Mouse (Mus musculus): ENCODE results near the gene Gm20388. TPM values are rescaled to one million over a fixed set of nuclear protein-coding genes. Genes with fewer than 3 reads are reported as not detected.

Gene Gm20388
- total RNA-seq, 1 experiment = 27.0 TPM

- Histone ChIP-seq H3K9me3 (ENCODE audit: control insufficient read depth, insufficient read depth, low read depth, low read length) (no peaks in the 10 kb centered on the region), H3K9ac (ENCODE audit: insufficient read depth, low read depth, low read length, poor library complexity, severe bottlenecking) (no peak overlapping the region), H3K4me1 (ENCODE audit: control insufficient read depth in 2 of 2, insufficient read depth in 2 of 2, low read length in 2 of 2, poor library complexity in 1 of 2) (peaks cover 0 to 26% of the 10 kb centered on the region in 2 experiments; a peak in 2 of 4 replicates), H3K4me3 (ENCODE audit: insufficient read depth in 1 of 2, low read depth in 1 of 2, low read length in 2 of 2, poor library complexity in 1 of 2, severe bottlenecking in 1 of 2) (no peak overlapping the region), H3K36me3 (ENCODE audit: control insufficient read depth, insufficient read depth, low read length, poor library complexity, severe bottlenecking) (peaks cover 17% of the 10 kb centered on the region), H3K27ac (ENCODE audit: insufficient read depth, low read depth, low read length, poor library complexity, severe bottlenecking) (no peak overlapping the region)
- no peak for TF ChIP-seq ZNF384 (IDR thresholded peaks at IDR 0.05; ENCODE audit: low read depth, low read length)
- TF ChIP-seq CHD2 (IDR thresholded peaks at IDR 0.05; ENCODE audit: low read depth, low read length) = no peak
- TF ChIP-seq ZC3H11A (IDR thresholded peaks at IDR 0.05; ENCODE audit: borderline replicate concordance, low read depth, low read length) = no peak
- no peak for TF ChIP-seq MAFK (IDR thresholded peaks at IDR 0.05; ENCODE audit: insufficient read depth, low read depth, low read length)
- no peak for TF ChIP-seq HCFC1 (IDR thresholded peaks at IDR 0.05; ENCODE audit: borderline replicate concordance, insufficient read depth, low read length)
- in situ Hi-C loops (cut with MboI; ENCODE audit: low sequenced_read_pairs in 2 of 2, unreplicated experiment in 2 of 2) = no loop called here
- DNase-seq (ENCODE audit: low read depth, low spot score) = no peak
These were observed 3321.1 kb downstream of the Gm20388 start for GRCm38 (mm10) chr8:123231742-123232141.

DNA sequence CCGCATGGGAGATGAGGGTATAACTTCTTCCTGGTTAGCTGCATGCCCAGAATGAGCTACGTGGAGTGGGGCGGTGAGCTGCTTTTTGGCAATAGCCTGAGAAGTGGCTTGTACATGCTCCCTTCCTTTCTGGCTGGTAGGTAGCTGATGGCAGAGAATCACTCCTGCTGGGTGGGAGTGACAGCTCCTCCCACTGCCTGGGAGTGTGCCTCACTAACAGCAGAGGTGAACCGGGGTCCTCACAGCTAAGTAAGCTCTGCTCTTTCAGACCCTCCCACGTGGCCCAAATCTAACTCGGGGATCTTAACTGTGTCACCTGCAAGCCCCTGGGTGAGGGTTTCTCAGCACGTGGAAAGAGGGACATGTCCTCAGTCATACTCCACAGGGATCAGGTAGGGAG, 3321.9 kb downstream of the Gm20388 start:
- no peak for TF ChIP-seq ZNF384 (IDR thresholded peaks at IDR 0.05; ENCODE audit: low read depth, low read length)
- Histone ChIP-seq H3K9me3 (ENCODE audit: control insufficient read depth, insufficient read depth, low read depth, low read length) (no peaks in the 10 kb centered on the region), H3K36me3 (ENCODE audit: control insufficient read depth, insufficient read depth, low read length, poor library complexity, severe bottlenecking) (peaks cover 11% of the 10 kb centered on the region; the same call in 1 of the 2 replicates), H3K4me1 (ENCODE audit: control insufficient read depth in 2 of 2, insufficient read depth in 2 of 2, low read length in 2 of 2, poor library complexity in 1 of 2) (peaks cover 3 to 31% of the 10 kb centered on the region in 2 experiments; a peak in 3 of 4 replicates), H3K4me3 (ENCODE audit: insufficient read depth in 1 of 2, low read depth in 1 of 2, low read length in 2 of 2, poor library complexity in 1 of 2, severe bottlenecking in 1 of 2) (no peak overlapping the region), H3K27ac (ENCODE audit: insufficient read depth, low read depth, low read length, poor library complexity, severe bottlenecking) (no peak overlapping the region), H3K9ac (ENCODE audit: insufficient read depth, low read depth, low read length, poor library complexity, severe bottlenecking) (no peak overlapping the region)
- DNase-seq (ENCODE audit: low read depth, low spot score) = no peak
- in situ Hi-C loops (cut with MboI; ENCODE audit: low sequenced_read_pairs in 2 of 2, unreplicated experiment in 2 of 2) = no loop called here

- no peak for TF ChIP-seq ZC3H11A (IDR thresholded peaks at IDR 0.05; ENCODE audit: borderline replicate concordance, low read depth, low read length)
- no peak for TF ChIP-seq ZNF384 (IDR thresholded peaks at IDR 0.05; ENCODE audit: low read depth, low read length)
- no peak for TF ChIP-seq CHD2 (IDR thresholded peaks at IDR 0.05; ENCODE audit: low read depth, low read length)
- no peak for TF ChIP-seq MAFK (IDR thresholded peaks at IDR 0.05; ENCODE audit: insufficient read depth, low read depth, low read length)
- no peak for TF ChIP-seq HCFC1 (IDR thresholded peaks at IDR 0.05; ENCODE audit: borderline replicate concordance, insufficient read depth, low read length)
- Histone ChIP-seq H3K4me3 (ENCODE audit: insufficient read depth in 1 of 2, low read depth in 1 of 2, low read length in 2 of 2, poor library complexity in 1 of 2, severe bottlenecking in 1 of 2) (no peak overlapping the region), H3K27ac (ENCODE audit: insufficient read depth, low read depth, low read length, poor library complexity, severe bottlenecking) (no peak overlapping the region), H3K9me3 (ENCODE audit: control insufficient read depth, insufficient read depth, low read depth, low read length) (no peaks in the 10 kb centered on the region), H3K9ac (ENCODE audit: insufficient read depth, low read depth, low read length, poor library complexity, severe bottlenecking) (no peak overlapping the region), H3K36me3 (ENCODE audit: control insufficient read depth, insufficient read depth, low read length, poor library complexity, severe bottlenecking) (peaks cover 8% of the 10 kb centered on the region; the same call in 1 of the 2 replicates), H3K4me1 (ENCODE audit: control insufficient read depth in 2 of 2, insufficient read depth in 2 of 2, low read length in 2 of 2, poor library complexity in 1 of 2) (peaks cover 3 to 31% of the 10 kb centered on the region in 2 experiments; a peak in 3 of 4 replicates)
- no peak for DNase-seq (ENCODE audit: low read depth, low spot score)
- in situ Hi-C loops (cut with MboI; ENCODE audit: low sequenced_read_pairs in 2 of 2, unreplicated experiment in 2 of 2) = no loop called here
These were observed 3322.7 kb downstream of the Gm20388 start for GRCm38 (mm10) chr8:123233300-123233699.

DNA sequence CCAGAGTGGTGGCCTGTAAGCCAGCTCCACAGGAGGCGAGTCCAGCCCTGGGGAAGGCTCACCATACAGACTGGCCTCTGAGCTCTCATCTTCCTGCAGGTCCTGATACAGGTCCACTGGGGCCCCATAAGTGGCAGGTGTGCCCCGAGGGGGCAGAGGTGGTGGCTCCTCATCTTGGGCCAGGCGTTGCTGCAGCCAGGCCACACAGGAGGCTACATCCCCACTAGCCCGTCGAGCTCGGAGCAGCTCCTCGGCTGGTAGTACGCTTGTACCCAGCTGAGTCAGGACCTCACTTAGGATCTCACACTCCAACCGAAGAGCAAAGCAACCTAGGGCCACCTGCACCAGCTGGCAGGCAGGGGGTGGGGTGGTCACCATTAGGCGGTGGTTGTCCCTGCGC, 3323.1 kb downstream of the Gm20388 start:
- TF ChIP-seq ZNF384 (IDR thresholded peaks at IDR 0.05; ENCODE audit: low read depth, low read length) = no peak
- TF ChIP-seq MAFK (IDR thresholded peaks at IDR 0.05; ENCODE audit: insufficient read depth, low read depth, low read length) = no peak
- TF ChIP-seq ZC3H11A (IDR thresholded peaks at IDR 0.05; ENCODE audit: borderline replicate concordance, low read depth, low read length) = no peak
- TF ChIP-seq CHD2 (IDR thresholded peaks at IDR 0.05; ENCODE audit: low read depth, low read length) = no peak
- TF ChIP-seq HCFC1 (IDR thresholded peaks at IDR 0.05; ENCODE audit: borderline replicate concordance, insufficient read depth, low read length) = no peak
- Histone ChIP-seq H3K27ac (ENCODE audit: insufficient read depth, low read depth, low read length, poor library complexity, severe bottlenecking) (no peak overlapping the region), H3K36me3 (ENCODE audit: control insufficient read depth, insufficient read depth, low read length, poor library complexity, severe bottlenecking) (peaks cover 8% of the 10 kb centered on the region; the same call in 1 of the 2 replicates), H3K4me3 (ENCODE audit: insufficient read depth in 1 of 2, low read depth in 1 of 2, low read length in 2 of 2, poor library complexity in 1 of 2, severe bottlenecking in 1 of 2) (no peak overlapping the region), H3K4me1 (ENCODE audit: control insufficient read depth in 2 of 2, insufficient read depth in 2 of 2, low read length in 2 of 2, poor library complexity in 1 of 2) (peaks cover 3 to 31% of the 10 kb centered on the region in 2 experiments; a peak in 3 of 4 replicates), H3K9me3 (ENCODE audit: control insufficient read depth, insufficient read depth, low read depth, low read length) (no peaks in the 10 kb centered on the region), H3K9ac (ENCODE audit: insufficient read depth, low read depth, low read length, poor library complexity, severe bottlenecking) (no peak overlapping the region)
- in situ Hi-C loops (cut with MboI; ENCODE audit: low sequenced_read_pairs in 2 of 2, unreplicated experiment in 2 of 2) = no loop called here
- no peak for DNase-seq (ENCODE audit: low read depth, low spot score)
